Mouse (Mus musculus) frontal cortex, postnatal 36 days (tissue): ENCODE data around the gene Cpa4.
A peak's percentile ranks its signal among the peaks of the same experiment; 100 is the strongest.

Source experiments
- DNase-seq, 2 experiments: peaks; one replicate each; pipeline ENCODE4 v3.0.0; 2022; ENCODE audit warnings: low spot score in 2 of 2

Cpa4 gene

GRCm38 (mm10) chr6:30568069-30568468, at the start of gene Cpa4:
Gene Cpa4 (plus strand): TSS chr6:30568369.
- no peak for DNase-seq

GRCm38 (mm10) chr6:30520400-30520799, 47.8 kb upstream of the Cpa4 start:
- DNase-seq = no peak

GRCm38 (mm10) chr6:30525456-30526332, 42.5 kb upstream of the Cpa4 start:
- DNase-seq = no peak

GRCm38 (mm10) chr6:30526586-30527515, 41.3 kb upstream of the Cpa4 start:
- DNase-seq = no peak

- peak in 1 of 2 experiments; percentile 56 for DNase-seq
Observed at GRCm38 (mm10) chr6:30528800-30529199, 39.4 kb upstream of the Cpa4 start.

- DNase-seq = no peak
Observed at GRCm38 (mm10) chr6:30535340-30535739, 32.8 kb upstream of the Cpa4 start.

GRCm38 (mm10) chr6:30538240-30538639, 29.9 kb upstream of the Cpa4 start:
- DNase-seq = peak in 1 of 2 experiments; percentile 37

GRCm38 (mm10) chr6:30538800-30539199, 29.4 kb upstream of the Cpa4 start:
- no peak for DNase-seq

- no peak for DNase-seq
Observed at GRCm38 (mm10) chr6:30541009-30541799, 27.0 kb upstream of the Cpa4 start, which contains the start of gene Cpa2. Gene Cpa2 (plus strand): TSS chr6:30541582.

- no peak for DNase-seq
Observed at GRCm38 (mm10) chr6:30542277-30542676, 25.9 kb upstream of the Cpa4 start.

GRCm38 (mm10) chr6:30543077-30543476, 25.1 kb upstream of the Cpa4 start:
- no peak for DNase-seq

- DNase-seq = no peak
Observed at GRCm38 (mm10) chr6:30543851-30544250, 24.3 kb upstream of the Cpa4 start.

- peak in 1 of 2 experiments; percentile 65 for DNase-seq
Observed at GRCm38 (mm10) chr6:30545689-30546088, 22.5 kb upstream of the Cpa4 start.

GRCm38 (mm10) chr6:30546571-30547273, 21.4 kb upstream of the Cpa4 start:
- DNase-seq = peak in 1 of 2 experiments; percentile 46

- no peak for DNase-seq
Observed at GRCm38 (mm10) chr6:30547274-30547645, 20.9 kb upstream of the Cpa4 start.

- no peak for DNase-seq
Observed at GRCm38 (mm10) chr6:30547656-30548306, 20.4 kb upstream of the Cpa4 start.

- peak in 1 of 2 experiments; percentile 39 for DNase-seq
Observed at GRCm38 (mm10) chr6:30549231-30549761, 18.9 kb upstream of the Cpa4 start.

GRCm38 (mm10) chr6:30550496-30551192, 17.5 kb upstream of the Cpa4 start:
- no peak for DNase-seq

GRCm38 (mm10) chr6:30551193-30551515, 17.0 kb upstream of the Cpa4 start:
- no peak for DNase-seq
